Comparison of ENCODE assay signal across 18 mouse cellular contexts in the genomic region with DNA sequence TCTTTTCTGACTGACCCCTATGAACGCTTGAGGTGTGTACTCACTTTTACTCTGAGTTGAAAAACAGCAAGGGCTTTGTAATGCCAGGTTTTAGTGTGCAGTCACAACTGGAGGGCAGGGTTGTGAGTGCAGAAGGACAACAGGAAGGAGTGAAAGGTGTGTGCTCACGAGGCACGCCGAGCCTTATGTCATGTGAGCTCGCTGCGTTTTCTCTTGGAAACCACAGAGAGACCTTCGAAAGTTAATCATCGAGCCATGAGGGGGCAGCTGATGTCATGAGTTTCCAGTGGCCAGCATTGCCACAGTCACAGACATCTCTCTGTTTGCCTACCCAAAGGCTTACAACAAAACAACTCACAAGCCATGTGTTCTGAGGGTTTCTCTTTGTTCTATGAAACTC.
DNase-seq lines count a peak whose midpoint lies in the region; ATAC-seq and TF ChIP-seq lines count a peak whose summit lies in the region.
"Had no signal": no experiment of that assay in that cellular context is flagged by ENCODE, and none has a peak within 500 bp of the region (broad histone marks: within the 10 kb centered on the region; RNA-seq: fewer than 3 reads in every experiment).

No protein-coding gene starts in this region.

- intact Hi-C loops in left cerebral cortex, adult 2 months (cut with DNase I), result no loop called here

- 0 out of 2 replicates have a peak, but pooled peaks have one; percentile 18 for TF ChIP-seq CTCF in midbrain, postnatal 0 days (IDR thresholded peaks at IDR 0.05)
- TF ChIP-seq CTCF in kidney, postnatal 0 days (IDR thresholded peaks at IDR 0.05; ENCODE audit: low read depth), result peak; percentile 37; the same call in 1 of the 2 replicates
- no peak for TF ChIP-seq CTCF in left cerebral cortex, adult 2 months (IDR thresholded peaks at IDR 0.05)

- H3K27ac ChIP-seq in midbrain, postnatal 0 days (ENCODE audit: low read depth, low read length), result no peak overlapping the region
- H3K27ac ChIP-seq in midbrain, embryonic 15.5 days, result no peak overlapping the region
- H3K27ac ChIP-seq in kidney, postnatal 0 days, result peak overlapping the region; percentile 13; the same call in 1 of the 2 replicates
- H3K27ac ChIP-seq in left cerebral cortex, adult 2 months, result no peak overlapping the region
- H3K27ac ChIP-seq: embryonic facial prominence, embryonic 15.5 days; forebrain, embryonic 15.5 days; gastrocnemius, adult 2 months; hindbrain, embryonic 14.5 days; midbrain, embryonic 13.5 days; neural tube, embryonic 12.5 days had no signal

- H3K36me3 ChIP-seq in midbrain, postnatal 0 days (ENCODE audit: insufficient read depth, low read length), result no peaks in the 10 kb centered on the region
- H3K36me3 ChIP-seq in midbrain, embryonic 15.5 days (replicated peaks), result no peaks in the 10 kb centered on the region
- no peaks in the 10 kb centered on the region for H3K36me3 ChIP-seq in kidney, postnatal 0 days (ENCODE audit: insufficient read depth, low read length)
- H3K36me3 ChIP-seq: embryonic facial prominence, embryonic 15.5 days; forebrain, embryonic 15.5 days; heart, embryonic 12.5 days; midbrain, embryonic 13.5 days; neural tube, embryonic 12.5 days had no signal

- no peak for ATAC-seq in midbrain, postnatal 0 days (ENCODE audit: low FRiP score)
- ATAC-seq in midbrain, embryonic 15.5 days (replicated peaks), result no peak
- peak; percentile 50 for ATAC-seq in kidney, postnatal 0 days (replicated peaks; ENCODE audit: low FRiP score, low read depth)
- ATAC-seq: forebrain, embryonic 15.5 days; lung, postnatal 0 days; midbrain, embryonic 13.5 days had no signal

- H3K4me3 ChIP-seq in midbrain, postnatal 0 days (ENCODE audit: low read depth, low read length), result no peak overlapping the region
- H3K4me3 ChIP-seq in midbrain, embryonic 15.5 days, result no peak overlapping the region
- no peak overlapping the region for H3K4me3 ChIP-seq in kidney, postnatal 0 days (replicated peaks; ENCODE audit: low read depth, low read length)
- H3K4me3 ChIP-seq in left cerebral cortex, adult 2 months, result no peak overlapping the region
- H3K4me3 ChIP-seq: embryonic facial prominence, embryonic 15.5 days; forebrain, embryonic 15.5 days; gastrocnemius, adult 2 months; heart, embryonic 12.5 days; midbrain, embryonic 13.5 days; neural tube, embryonic 12.5 days had no signal

- H3K9ac ChIP-seq in midbrain, postnatal 0 days (replicated peaks; ENCODE audit: low read length, poor library complexity, severe bottlenecking), result no peak overlapping the region
- H3K9ac ChIP-seq in midbrain, embryonic 15.5 days, result no peak overlapping the region
- H3K9ac ChIP-seq in kidney, postnatal 0 days (ENCODE audit: low read depth, low read length), result 0 out of 2 replicates have a peak overlapping the region, but pooled peaks have one; percentile 13
- H3K9ac ChIP-seq: embryonic facial prominence, embryonic 15.5 days; forebrain, embryonic 15.5 days; heart, embryonic 12.5 days; hindbrain, embryonic 14.5 days; midbrain, embryonic 13.5 days; neural tube, embryonic 12.5 days had no signal

- no peaks in the 10 kb centered on the region for H3K9me3 ChIP-seq in midbrain, postnatal 0 days (ENCODE audit: low read length)
- no peaks in the 10 kb centered on the region for H3K9me3 ChIP-seq in midbrain, embryonic 15.5 days
- H3K9me3 ChIP-seq in kidney, postnatal 0 days (replicated peaks; ENCODE audit: low read length), result no peaks in the 10 kb centered on the region
- H3K9me3 ChIP-seq: embryonic facial prominence, embryonic 15.5 days; forebrain, embryonic 15.5 days; heart, embryonic 12.5 days; midbrain, embryonic 13.5 days; neural tube, embryonic 12.5 days had no signal

- peak; percentile 51 for DNase-seq in embryo, embryonic 10 days (ENCODE audit: low spot score)
- no peak for DNase-seq in embryo, embryonic 10.5 days (ENCODE audit: low spot score)
- DNase-seq in midbrain, postnatal 0 days (ENCODE audit: low spot score), result no peak
- peak; percentile 54 for DNase-seq in kidney, postnatal 0 days (ENCODE audit: low spot score)
- DNase-seq in urinary bladder, postnatal 4 days (ENCODE audit: low spot score in 2 of 2), result no peak
- no peak for DNase-seq in right cerebral cortex, postnatal 36 days (ENCODE audit: low spot score in 2 of 2)
- no peak for DNase-seq in left cerebral cortex, adult 2 months (ENCODE audit: extremely low spot score in 1 of 2, low spot score in 2 of 2)
- DNase-seq: gastrocnemius, adult 2 months; layer of hippocampus, adult 9-11 months; left cerebral cortex, postnatal 4 days had no signal

- H3K27me3 ChIP-seq in midbrain, postnatal 0 days (ENCODE audit: insufficient read depth, low read length), result no peaks in the 10 kb centered on the region
- no peaks in the 10 kb centered on the region for H3K27me3 ChIP-seq in midbrain, embryonic 15.5 days (replicated peaks)
- H3K27me3 ChIP-seq in kidney, postnatal 0 days (ENCODE audit: insufficient read depth, low read length), result no peaks in the 10 kb centered on the region
- H3K27me3 ChIP-seq: embryonic facial prominence, embryonic 15.5 days; forebrain, embryonic 15.5 days; heart, embryonic 12.5 days; neural tube, embryonic 12.5 days had no signal

- 82% methylated on average over 8 of the region's 8 CpGs for WGBS in midbrain, postnatal 0 days
- WGBS in midbrain, embryonic 15.5 days, result 81% methylated on average over 8 of the region's 8 CpGs
- WGBS in kidney, postnatal 0 days, result 36% methylated on average over 8 of the region's 8 CpGs

- no peak overlapping the region for H3K4me2 ChIP-seq in midbrain, postnatal 0 days (ENCODE audit: low read depth, low read length, poor library complexity, severe bottlenecking)
- no peak overlapping the region for H3K4me2 ChIP-seq in midbrain, embryonic 15.5 days
- H3K4me2 ChIP-seq in kidney, postnatal 0 days (ENCODE audit: low read length), result no peak overlapping the region
- H3K4me2 ChIP-seq: embryonic facial prominence, embryonic 15.5 days; forebrain, embryonic 15.5 days; heart, embryonic 12.5 days; hindbrain, embryonic 14.5 days; midbrain, embryonic 13.5 days; neural tube, embryonic 12.5 days had no signal

- H3K4me1 ChIP-seq in midbrain, postnatal 0 days (ENCODE audit: insufficient read depth, low read length), result no peaks in the 10 kb centered on the region
- peaks cover 7% of the 10 kb centered on the region for H3K4me1 ChIP-seq in midbrain, embryonic 15.5 days
- H3K4me1 ChIP-seq in kidney, postnatal 0 days (replicated peaks; ENCODE audit: insufficient read depth, low read length), result peaks cover 10% of the 10 kb centered on the region; the same call in 1 of the 2 replicates

Comparison
In these comparisons a context has a peak if more than half of its experiments do, and no peak if none do; other contexts are left out.
1. DNase-seq: peak in embryo, embryonic 10 days (single experiment) and kidney, postnatal 0 days (single experiment); none in embryo, embryonic 10.5 days (single experiment), midbrain, postnatal 0 days (single experiment), urinary bladder, postnatal 4 days (0 of 2), right cerebral cortex, postnatal 36 days (0 of 2) and left cerebral cortex, adult 2 months (0 of 2).